Mouse (Mus musculus) ZHBTc4 (cell line): ENCODE measurements around the gene Lgr6.

Source experiments
- DNase-seq: peaks from one replicate; pipeline ENCODE4 v3.0.0-alpha.2; 2011; ENCODE audit warnings: low read depth, low spot score

Lgr6 gene

GRCm38 (mm10) chr1:135079021-135079420 is 26.1 kb downstream of the Lgr6 start:
- DNase-seq, result no peak

GRCm38 (mm10) chr1:135076470-135076869 is 28.6 kb downstream of the Lgr6 start:
- no peak for DNase-seq

- no peak for DNase-seq
Observed at GRCm38 (mm10) chr1:135075270-135075669, 29.8 kb downstream of the Lgr6 start.

- peak; percentile 40 for DNase-seq
Observed at GRCm38 (mm10) chr1:135072643-135073042, 32.4 kb downstream of the Lgr6 start.

GRCm38 (mm10) chr1:135069841-135070240 is 35.2 kb downstream of the Lgr6 start:
- DNase-seq, result no peak

- DNase-seq, result peak; percentile 57
Observed at GRCm38 (mm10) chr1:135064525-135064924, 40.6 kb downstream of the Lgr6 start.

- DNase-seq, result peak; percentile 65
Observed at GRCm38 (mm10) chr1:135062936-135063335, 42.1 kb downstream of the Lgr6 start.

- no peak for DNase-seq
Observed at GRCm38 (mm10) chr1:135061300-135061699, 43.8 kb downstream of the Lgr6 start.

- DNase-seq, result no peak
Observed at GRCm38 (mm10) chr1:135060174-135060573, 44.9 kb downstream of the Lgr6 start.

GRCm38 (mm10) chr1:135056901-135057300 is 48.2 kb downstream of the Lgr6 start:
- DNase-seq, result no peak

GRCm38 (mm10) chr1:135054121-135054520 is 51.0 kb downstream of the Lgr6 start:
- DNase-seq, result no peak

- no peak for DNase-seq
Observed at GRCm38 (mm10) chr1:135044439-135044838, 60.6 kb downstream of the Lgr6 start.

GRCm38 (mm10) chr1:135036297-135036696 is 68.8 kb downstream of the Lgr6 start:
- DNase-seq, result no peak

GRCm38 (mm10) chr1:135032658-135033057 is 72.4 kb downstream of the Lgr6 start:
- DNase-seq, result no peak

GRCm38 (mm10) chr1:135030121-135030520 is 75.0 kb downstream of the Lgr6 start:
- DNase-seq, result peak; percentile 32

- no peak for DNase-seq
Observed at GRCm38 (mm10) chr1:135026275-135026674, 78.8 kb downstream of the Lgr6 start.

- DNase-seq, result peak; percentile 74
Observed at GRCm38 (mm10) chr1:135023583-135023982, 81.5 kb downstream of the Lgr6 start.

- DNase-seq, result no peak
Observed at GRCm38 (mm10) chr1:135021936-135022335, 83.1 kb downstream of the Lgr6 start.

GRCm38 (mm10) chr1:135020970-135021369 is 84.1 kb downstream of the Lgr6 start:
- DNase-seq, result no peak

GRCm38 (mm10) chr1:135020281-135020940 is 84.7 kb downstream of the Lgr6 start:
- DNase-seq, result no peak

- DNase-seq, result no peak
Observed at GRCm38 (mm10) chr1:135019775-135020167, 85.3 kb downstream of the Lgr6 start.

- no peak for DNase-seq
Observed at GRCm38 (mm10) chr1:135019087-135019774, 85.8 kb downstream of the Lgr6 start.

GRCm38 (mm10) chr1:135017656-135018015 is 87.4 kb downstream of the Lgr6 start:
- no peak for DNase-seq
